Mouse (Mus musculus) neural tube, embryonic 11.5 days (tissue): Measurements from ENCODE around the gene Hist1h2bl. TPM values are rescaled to one million over a fixed set of nuclear protein-coding genes. Genes with fewer than 3 reads are reported as not detected.
"Not testable (repeated sequence)": the region's sequence is repeated elsewhere in the genome, so short reads cannot be mapped to it uniquely, and the experiment has no call there.

Experiments used
- ATAC-seq: fragments of 200-750 bp; cut with Nextera tagmentation; 2 replicates; pipeline ENCODE4 v1.8.0; 2017; ENCODE audit warnings: moderate number of reproducible peaks, mild to moderate bottlenecking, moderate TSS enrichment, moderate library complexity; ENCODE audit not compliant: insufficient read depth, low FRiP score, low TSS enrichment
- DNase-seq: peaks from one replicate; pipeline ENCODE4 v3.0.0-alpha.2; 2015; ENCODE audit warnings: low spot score
- H3K27ac ChIP-seq: fragments of 300-500 bp; sonication (generic); 2 replicates; pipeline ENCODE4 v1.5.1; 2014; ENCODE audit warnings: low read depth, mild to moderate bottlenecking, low read length
- H3K27me3 ChIP-seq: fragments of 300-500 bp; sonication (generic); 2 replicates; pipeline ENCODE4 v1.6.1; 2014; ENCODE audit warnings: mild to moderate bottlenecking, low read length, mixed read lengths; ENCODE audit not compliant: control insufficient read depth, insufficient read depth
- H3K36me3 ChIP-seq: fragments of 300-500 bp; sonication (generic); 2 replicates; pipeline ENCODE4 v1.6.1; 2014; ENCODE audit warnings: mild to moderate bottlenecking, low read length, moderate library complexity, mixed read lengths; ENCODE audit not compliant: control insufficient read depth, insufficient read depth
- H3K4me1 ChIP-seq: fragments of 300-500 bp; sonication (generic); 2 replicates; pipeline ENCODE4 v1.6.1; 2014; ENCODE audit warnings: low read length, mixed read lengths; ENCODE audit not compliant: control insufficient read depth, insufficient read depth
- H3K4me2 ChIP-seq: fragments of 300-500 bp; sonication (generic); 2 replicates; pipeline ENCODE4 v1.6.1; 2014; ENCODE audit warnings: low read depth, mild to moderate bottlenecking, moderate library complexity
- H3K4me3 ChIP-seq: fragments of 300-500 bp; sonication (generic); 2 replicates; pipeline ENCODE4 v1.5.1; 2014; ENCODE audit warnings: low read depth, low read length
- H3K9ac ChIP-seq: fragments of 300-500 bp; sonication (generic); 2 replicates; pipeline ENCODE4 v1.6.1; 2014; ENCODE audit warnings: mild to moderate bottlenecking, low read length
- H3K9me3 ChIP-seq: fragments of 300-500 bp; sonication (generic); 2 replicates; pipeline ENCODE4 v1.6.1; 2016; ENCODE audit warnings: low read length; ENCODE audit not compliant: control insufficient read depth
- WGBS: fragments of 180-500 bp; shearing (Covaris S2); extraction: QIAGEN DNeasy Blood & Tissue Kit; methylation state at CpG from one replicate; pipeline ENCODE4 v1.1.7; 2014; 5-methylcytosine and 5-hydroxymethylcytosine counted together
- polyA plus RNA-seq: library from polyadenylated mRNA; unstranded; fragments of >200 nt; fragmentation: Nextera tagmentation; extraction: Ambion mirVana; gene quantifications from 2 replicates; pipeline ENCODE4 v1.2.1, GENCODE M21; 2014

Hist1h2bl gene
- 2.1 and 2.3 TPM in 2 replicates for polyA plus RNA-seq

GRCm38 (mm10) chr13:21715864-21716539 lies at the start of gene Hist1h2bl, which contains the start of gene Hist1h2ai:
TSS of gene Hist1h2bl (minus strand) at chr13:21716143.
TSS of gene Hist1h2ai (plus strand) at chr13:21716422.
- peaks cover 22% of the 10 kb centered on the region for H3K4me1 ChIP-seq
- peak within 1 kb of the TSS; percentile 68 for H3K4me2 ChIP-seq
- H3K36me3 ChIP-seq, H3K9me3 ChIP-seq, H3K27me3 ChIP-seq: not testable (repeated sequence)
- peak within 1 kb of the TSS; percentile 32 for H3K4me3 ChIP-seq
- peak within 1 kb of the TSS; percentile 87 for H3K27ac ChIP-seq
- peak within 1 kb of the TSS; percentile 69 for H3K9ac ChIP-seq
- ATAC-seq, result peak; percentile 92
- DNase-seq, result peak; percentile 83
- 1% methylated on average over 27 of the region's 50 CpGs for WGBS

GRCm38 (mm10) chr13:21755707-21756106 lies 39.8 kb upstream of the Hist1h2bl start:
- peaks cover 3% of the 10 kb centered on the region; the same call in 1 of the 2 replicates for H3K4me1 ChIP-seq
- no peak for DNase-seq
- 81% methylated on average over 1 of the region's 1 CpGs for WGBS
- H3K4me3 ChIP-seq, result no peak overlapping the region
- no peaks in the 10 kb centered on the region for H3K27me3 ChIP-seq
- H3K9ac ChIP-seq, result no peak overlapping the region
- no peak overlapping the region for H3K27ac ChIP-seq
- ATAC-seq, result no peak
- H3K4me2 ChIP-seq, result no peak overlapping the region
- no peaks in the 10 kb centered on the region for H3K9me3 ChIP-seq
- no peaks in the 10 kb centered on the region for H3K36me3 ChIP-seq

- Histone ChIP-seq H3K27ac (peak overlapping the region; percentile 76), H3K4me2 (peak overlapping the region; percentile 70), H3K4me3 (peak overlapping the region; percentile 38), H3K9ac (peak overlapping the region; percentile 26)
- H3K9me3 ChIP-seq, ATAC-seq, H3K27me3 ChIP-seq, H3K36me3 ChIP-seq, H3K4me1 ChIP-seq: not testable (repeated sequence)
- 2% methylated on average over 23 of the region's 26 CpGs for WGBS
- peak; percentile 46 for DNase-seq
Measured at GRCm38 (mm10) chr13:21754294-21755001, 38.5 kb upstream of the Hist1h2bl start.

GRCm38 (mm10) chr13:21753524-21754285 lies 37.8 kb upstream of the Hist1h2bl start, which contains the start of the genes Hist1h2ak and Hist1h2bn:
TSS of gene Hist1h2ak (minus strand) at chr13:21753827.
TSS of gene Hist1h2bn (plus strand) at chr13:21754123.
- not testable (repeated sequence) for H3K27me3 ChIP-seq, H3K9me3 ChIP-seq, H3K4me1 ChIP-seq, H3K36me3 ChIP-seq
- H3K9ac ChIP-seq, result peak within 1 kb of the TSS; percentile 57
- H3K27ac ChIP-seq, result peak within 1 kb of the TSS; percentile 87
- DNase-seq (peak; percentile 77), ATAC-seq (peak; percentile 92)
- peak within 1 kb of the TSS; percentile 38 for H3K4me3 ChIP-seq
- peak within 1 kb of the TSS; percentile 70 for H3K4me2 ChIP-seq
- 0% methylated on average over 26 of the region's 50 CpGs for WGBS

- peaks cover 9% of the 10 kb centered on the region; the same call in 1 of the 2 replicates for H3K4me1 ChIP-seq
- 2% methylated on average over 10 of the region's 10 CpGs for WGBS
- H3K9ac ChIP-seq, result peak overlapping the region; percentile 57
- DNase-seq (peak; percentile 18), ATAC-seq (no peak)
- H3K4me3 ChIP-seq, result peak overlapping the region; percentile 38
- H3K9me3 ChIP-seq, result no peaks in the 10 kb centered on the region
- peak overlapping the region; percentile 70 for H3K4me2 ChIP-seq
- peak overlapping the region; percentile 87 for H3K27ac ChIP-seq
- H3K36me3 ChIP-seq, result no peaks in the 10 kb centered on the region
- no peaks in the 10 kb centered on the region for H3K27me3 ChIP-seq
Measured at GRCm38 (mm10) chr13:21753051-21753523, 37.1 kb upstream of the Hist1h2bl start.

GRCm38 (mm10) chr13:21752356-21752755 lies 36.4 kb upstream of the Hist1h2bl start:
- peak overlapping the region; percentile 70 for H3K4me2 ChIP-seq
- no peaks in the 10 kb centered on the region for H3K9me3 ChIP-seq
- H3K4me3 ChIP-seq, result no peak overlapping the region
- no peak overlapping the region for H3K9ac ChIP-seq
- ATAC-seq (no peak), DNase-seq (peak; percentile 18)
- WGBS, result 53% methylated on average over 3 of the region's 3 CpGs
- H3K4me1 ChIP-seq, result peaks cover 9% of the 10 kb centered on the region; the same call in 1 of the 2 replicates
- no peaks in the 10 kb centered on the region for H3K36me3 ChIP-seq
- H3K27me3 ChIP-seq, result no peaks in the 10 kb centered on the region
- H3K27ac ChIP-seq, result peak overlapping the region; percentile 69; the same call in 1 of the 2 replicates

- DNase-seq (no peak), ATAC-seq (no peak)
- Histone ChIP-seq H3K36me3 (no peaks in the 10 kb centered on the region), H3K27me3 (no peaks in the 10 kb centered on the region), H3K4me1 (peaks cover 9% of the 10 kb centered on the region; the same call in 1 of the 2 replicates), H3K4me3 (no peak overlapping the region), H3K4me2 (no peak overlapping the region), H3K9me3 (no peaks in the 10 kb centered on the region), H3K9ac (no peak overlapping the region), H3K27ac (peak overlapping the region; percentile 69; the same call in 1 of the 2 replicates)
- 76% methylated on average over 3 of the region's 3 CpGs for WGBS
Measured at GRCm38 (mm10) chr13:21751827-21752226, 35.9 kb upstream of the Hist1h2bl start.

GRCm38 (mm10) chr13:21751417-21751816 lies 35.5 kb upstream of the Hist1h2bl start:
- Histone ChIP-seq H3K4me2 (no peak overlapping the region), H3K4me3 (no peak overlapping the region), H3K36me3 (no peaks in the 10 kb centered on the region), H3K9me3 (no peaks in the 10 kb centered on the region), H3K4me1 (peaks cover 9% of the 10 kb centered on the region; the same call in 1 of the 2 replicates), H3K9ac (no peak overlapping the region), H3K27ac (0 out of 2 replicates have a peak overlapping the region, but pooled peaks have one; percentile 14), H3K27me3 (no peaks in the 10 kb centered on the region)
- no peak for ATAC-seq
- DNase-seq, result no peak
